25 mouse cellular contexts compared by ENCODE assay signal in genomic region chr1:67042583-67042982, GRCm38 (mm10). TPM values are rescaled to one million over a fixed set of nuclear protein-coding genes. Genes with fewer than 3 reads are reported as not detected.
DNase-seq lines count a peak whose midpoint lies in the region; ATAC-seq and TF ChIP-seq lines count a peak whose summit lies in the region.
"Had no signal": no experiment of that assay in that cellular context is flagged by ENCODE, and none has a peak within 500 bp of the region (broad histone marks: within the 10 kb centered on the region; RNA-seq: fewer than 3 reads in every experiment).

No protein-coding gene starts in this region.

- H3K36me3 ChIP-seq in intestine, embryonic 14.5 days (ENCODE audit: control insufficient read depth, insufficient read depth, low read length): no peaks in the 10 kb centered on the region
- H3K36me3 ChIP-seq in intestine, embryonic 16.5 days (ENCODE audit: control insufficient read depth, insufficient read depth, low read length): no peaks in the 10 kb centered on the region
- no peaks in the 10 kb centered on the region for H3K36me3 ChIP-seq in forebrain, embryonic 16.5 days (ENCODE audit: control insufficient read depth, insufficient read depth)
- H3K36me3 ChIP-seq: forebrain, embryonic 10.5 days; heart, embryonic 12.5 days; heart, embryonic 15.5 days; hindbrain, embryonic 10.5 days; hindbrain, embryonic 13.5 days had no signal

- no peak overlapping the region for H3K27ac ChIP-seq in intestine, embryonic 14.5 days (ENCODE audit: low read depth)
- no peak overlapping the region for H3K27ac ChIP-seq in intestine, embryonic 16.5 days (ENCODE audit: low read length)
- no peak overlapping the region for H3K27ac ChIP-seq in layer of hippocampus, adult 2 months
- no peak overlapping the region for H3K27ac ChIP-seq in forebrain, embryonic 16.5 days (ENCODE audit: low read length)
- H3K27ac ChIP-seq: forebrain, embryonic 10.5 days; forebrain, embryonic 13.5 days; heart, embryonic 15.5 days; hindbrain, embryonic 10.5 days; hindbrain, embryonic 13.5 days had no signal

- no peak overlapping the region for H3K9ac ChIP-seq in intestine, embryonic 14.5 days (ENCODE audit: low read length)
- no peak overlapping the region for H3K9ac ChIP-seq in intestine, embryonic 16.5 days (ENCODE audit: low read depth, low read length)
- H3K9ac ChIP-seq in forebrain, embryonic 16.5 days (replicated peaks; ENCODE audit: low read depth, low read length): no peak overlapping the region
- H3K9ac ChIP-seq: forebrain, embryonic 13.5 days; forebrain, postnatal 0 days; heart, embryonic 12.5 days; heart, embryonic 15.5 days; hindbrain, embryonic 13.5 days had no signal

- ATAC-seq in intestine, embryonic 14.5 days (replicated peaks; ENCODE audit: low FRiP score, low TSS enrichment, low read depth): no peak
- no peak for ATAC-seq in intestine, embryonic 16.5 days
- no peak for ATAC-seq in forebrain, embryonic 16.5 days
- ATAC-seq: CD4-positive, CD25-positive, alpha-beta regulatory T cell, adult 4 months; forebrain, embryonic 13.5 days; forebrain, postnatal 0 days; hindbrain, embryonic 16.5 days; intestine, postnatal 0 days had no signal

- DNase-seq in intestine, embryonic 14.5 days (ENCODE audit: low spot score): peak; percentile 42
- DNase-seq in 416B (ENCODE audit: low read depth): peak; percentile 29
- peak; percentile 36 for DNase-seq in forelimb bud, embryonic 11.5 days (ENCODE audit: low read depth, low spot score)
- DNase-seq in layer of hippocampus, adult 2 months (ENCODE audit: low spot score in 2 of 2): no peak
- DNase-seq: adrenal gland, adult 2 months; adrenal gland, postnatal 14 days; cerebellum, adult 11 months; cerebellum, adult 2 months; cerebellum, adult 9-11 months; cerebellum, postnatal 25 days; forebrain, postnatal 0 days; gastrocnemius, postnatal 25 days; heart, postnatal 10 days; heart, postnatal 36 days had no signal

- peaks cover 9% of the 10 kb centered on the region for H3K4me1 ChIP-seq in intestine, embryonic 14.5 days (replicated peaks; ENCODE audit: control insufficient read depth, insufficient read depth, low read length)
- H3K4me1 ChIP-seq in intestine, embryonic 16.5 days (ENCODE audit: control insufficient read depth, insufficient read depth, low read length): 0 out of 2 replicates have a peak, but pooled peaks cover 5% of the 10 kb centered on the region
- H3K4me1 ChIP-seq in forebrain, embryonic 16.5 days (replicated peaks; ENCODE audit: control insufficient read depth, insufficient read depth, low read length): peaks cover 6% of the 10 kb centered on the region

- H3K9me3 ChIP-seq in intestine, embryonic 14.5 days (ENCODE audit: control insufficient read depth, low read length): no peaks in the 10 kb centered on the region
- H3K9me3 ChIP-seq in intestine, embryonic 16.5 days (ENCODE audit: control insufficient read depth, low read length): no peaks in the 10 kb centered on the region
- no peaks in the 10 kb centered on the region for H3K9me3 ChIP-seq in forebrain, embryonic 16.5 days (ENCODE audit: control insufficient read depth, low read length)
- H3K9me3 ChIP-seq: forebrain, embryonic 10.5 days; forebrain, embryonic 13.5 days; heart, embryonic 12.5 days; heart, embryonic 15.5 days; hindbrain, embryonic 10.5 days; hindbrain, embryonic 13.5 days had no signal

- 45% methylated on average over 7 of the region's 7 CpGs for WGBS in intestine, embryonic 14.5 days
- 50% methylated on average over 7 of the region's 7 CpGs for WGBS in intestine, embryonic 16.5 days
- WGBS in forebrain, embryonic 16.5 days: 85% methylated on average over 7 of the region's 7 CpGs

- H3K4me3 ChIP-seq in intestine, embryonic 14.5 days (ENCODE audit: low read depth, low read length): no peak overlapping the region
- no peak overlapping the region for H3K4me3 ChIP-seq in intestine, embryonic 16.5 days (ENCODE audit: low read length)
- no peak overlapping the region for H3K4me3 ChIP-seq in layer of hippocampus, adult 2 months
- no peak overlapping the region for H3K4me3 ChIP-seq in forebrain, embryonic 16.5 days (replicated peaks; ENCODE audit: low read length)
- H3K4me3 ChIP-seq: forebrain, embryonic 10.5 days; forebrain, embryonic 13.5 days; heart, embryonic 12.5 days; heart, embryonic 15.5 days; hindbrain, embryonic 10.5 days; hindbrain, embryonic 13.5 days had no signal

- TF ChIP-seq CTCF in layer of hippocampus, adult 2 months (conservative IDR thresholded peaks at IDR 0.05): no peak

- H3K4me2 ChIP-seq in intestine, embryonic 14.5 days (ENCODE audit: low read length): no peak overlapping the region
- H3K4me2 ChIP-seq in intestine, embryonic 16.5 days (ENCODE audit: low read depth, low read length): no peak overlapping the region
- no peak overlapping the region for H3K4me2 ChIP-seq in forebrain, embryonic 16.5 days (ENCODE audit: low read length)
- H3K4me2 ChIP-seq: forebrain, embryonic 13.5 days; heart, embryonic 12.5 days; heart, embryonic 15.5 days; hindbrain, embryonic 13.5 days had no signal

- H3K27me3 ChIP-seq in intestine, embryonic 14.5 days (replicated peaks; ENCODE audit: control insufficient read depth, insufficient read depth, low read length): no peaks in the 10 kb centered on the region
- no peaks in the 10 kb centered on the region for H3K27me3 ChIP-seq in intestine, embryonic 16.5 days (replicated peaks; ENCODE audit: control insufficient read depth, insufficient read depth, low read length)
- no peaks in the 10 kb centered on the region for H3K27me3 ChIP-seq in forebrain, embryonic 16.5 days (replicated peaks; ENCODE audit: control insufficient read depth, insufficient read depth, low read length)
- H3K27me3 ChIP-seq: forebrain, embryonic 13.5 days; heart, embryonic 12.5 days; heart, embryonic 15.5 days; hindbrain, embryonic 13.5 days had no signal

RNA-seq across cellular contexts. Expression of gene Lancl1, which starts 3.9 kb away (rescaled TPM):
- 96.4 and 113 TPM in 2 replicates for polyA plus RNA-seq in intestine, embryonic 14.5 days (2014; fragmentation: Nextera tagmentation; extraction: Ambion mirVana)
- 56.5 and 59.8 TPM in 2 replicates for polyA plus RNA-seq in intestine, embryonic 16.5 days (2015; fragmentation: Nextera tagmentation; extraction: Ambion mirVana)
- 100 to 1,000 TPM; 196 to 205 TPM for total RNA-seq in layer of hippocampus, adult 2 months (2021)
- 198 and 201 TPM in 2 replicates for polyA plus RNA-seq in forebrain, embryonic 16.5 days (2015; fragmentation: Nextera tagmentation; extraction: Ambion mirVana)

Comparison
In these comparisons a context has a peak if more than half of its experiments do, and no peak if none do; other contexts are left out.
1. DNase-seq: peak in intestine, embryonic 14.5 days (single experiment), 416B (single experiment) and forelimb bud, embryonic 11.5 days (single experiment); none in layer of hippocampus, adult 2 months (0 of 2).